Mouse (Mus musculus): Measurements from ENCODE around the gene Lmx1a. TPM values are rescaled to one million over a fixed set of nuclear protein-coding genes. Genes with fewer than 3 reads are reported as not detected.

Gene Lmx1a
- polyA plus RNA-seq, 1 experiment = 0.18 TPM

GRCm38 (mm10) chr1:167660521-167661101, 28.4 kb upstream of the Lmx1a start:
- no peaks in the 10 kb centered on the region for H3K27me3 ChIP-seq (ENCODE audit: control insufficient read depth, insufficient read depth, low read length, poor library complexity, severe bottlenecking)

GRCm38 (mm10) chr1:167661123-167661522, 27.9 kb upstream of the Lmx1a start:
- no peak for TF ChIP-seq POLR2A (IDR thresholded peaks at IDR 0.05; ENCODE audit: insufficient read depth, low read length)
- no peak for TF ChIP-seq CTCF (IDR thresholded peaks at IDR 0.05; ENCODE audit: low read depth, low read length)
- TF ChIP-seq EP300 (IDR thresholded peaks at IDR 0.05; ENCODE audit: insufficient read depth, low read depth, low read length) = no peak
- Histone ChIP-seq H3K4me1 (ENCODE audit: control insufficient read depth, insufficient read depth, low read length) (no peaks in the 10 kb centered on the region), H3K9me3 (replicated peaks; ENCODE audit: control insufficient read depth, insufficient read depth, low read length, poor library complexity, severe bottlenecking) (no peaks in the 10 kb centered on the region), H3K36me3 (ENCODE audit: control insufficient read depth, insufficient read depth, low read length, poor library complexity, severe bottlenecking) (no peaks in the 10 kb centered on the region), H3K9ac (ENCODE audit: low read depth, poor library complexity, severe bottlenecking) (0 out of 2 replicates have a peak overlapping the region, but pooled peaks have one; percentile 4), H3K27ac (ENCODE audit: insufficient read depth, low read length) (no peak overlapping the region), H3K27me3 (ENCODE audit: control insufficient read depth, insufficient read depth, low read length, poor library complexity, severe bottlenecking) (no peaks in the 10 kb centered on the region), H3K4me3 (ENCODE audit: low read depth, low read length) (peak overlapping the region; percentile 3; the same call in 1 of the 2 replicates)

More at GRCm38 (mm10) chr1:167660521-167661101, 28.4 kb upstream of the Lmx1a start:
- Histone ChIP-seq H3K36me3 (ENCODE audit: control insufficient read depth, insufficient read depth, low read length, poor library complexity, severe bottlenecking) (no peaks in the 10 kb centered on the region), H3K9me3 (replicated peaks; ENCODE audit: control insufficient read depth, insufficient read depth, low read length, poor library complexity, severe bottlenecking) (no peaks in the 10 kb centered on the region), H3K4me1 (ENCODE audit: control insufficient read depth, insufficient read depth, low read length) (no peaks in the 10 kb centered on the region), H3K4me3 (ENCODE audit: low read depth, low read length) (peak overlapping the region; percentile 47), H3K9ac (ENCODE audit: low read depth, poor library complexity, severe bottlenecking) (0 out of 2 replicates have a peak overlapping the region, but pooled peaks have one; percentile 4), H3K27ac (ENCODE audit: insufficient read depth, low read length) (no peak overlapping the region)
- TF ChIP-seq POLR2A (IDR thresholded peaks at IDR 0.05; ENCODE audit: insufficient read depth, low read length) = no peak
- no peak for TF ChIP-seq EP300 (IDR thresholded peaks at IDR 0.05; ENCODE audit: insufficient read depth, low read depth, low read length)
- TF ChIP-seq CTCF (IDR thresholded peaks at IDR 0.05; ENCODE audit: low read depth, low read length) = no peak

- no peak overlapping the region for H3K27ac ChIP-seq (ENCODE audit: insufficient read depth, low read length)
- H3K9ac ChIP-seq (ENCODE audit: low read depth, poor library complexity, severe bottlenecking) = no peak overlapping the region
- H3K36me3 ChIP-seq (ENCODE audit: control insufficient read depth, insufficient read depth, low read length, poor library complexity, severe bottlenecking) = no peaks in the 10 kb centered on the region
- H3K9me3 ChIP-seq (replicated peaks; ENCODE audit: control insufficient read depth, insufficient read depth, low read length, poor library complexity, severe bottlenecking) = no peaks in the 10 kb centered on the region
- TF ChIP-seq EP300 (IDR thresholded peaks at IDR 0.05; ENCODE audit: insufficient read depth, low read depth, low read length) = no peak
- no peak for TF ChIP-seq POLR2A (IDR thresholded peaks at IDR 0.05; ENCODE audit: insufficient read depth, low read length)
- H3K4me3 ChIP-seq (ENCODE audit: low read depth, low read length) = no peak overlapping the region
- H3K27me3 ChIP-seq (ENCODE audit: control insufficient read depth, insufficient read depth, low read length, poor library complexity, severe bottlenecking) = no peaks in the 10 kb centered on the region; the same call in 1 of the 2 replicates
- no peaks in the 10 kb centered on the region for H3K4me1 ChIP-seq (ENCODE audit: control insufficient read depth, insufficient read depth, low read length)
Measured at GRCm38 (mm10) chr1:167663136-167663535, 25.9 kb upstream of the Lmx1a start.

GRCm38 (mm10) chr1:167669796-167670195, 19.2 kb upstream of the Lmx1a start:
- H3K27me3 ChIP-seq (ENCODE audit: control insufficient read depth, insufficient read depth, low read length, poor library complexity, severe bottlenecking) = peaks cover 1% of the 10 kb centered on the region; the same call in 1 of the 2 replicates
- H3K9me3 ChIP-seq (replicated peaks; ENCODE audit: control insufficient read depth, insufficient read depth, low read length, poor library complexity, severe bottlenecking) = no peaks in the 10 kb centered on the region
- H3K27ac ChIP-seq (ENCODE audit: insufficient read depth, low read length) = no peak overlapping the region
- TF ChIP-seq CTCF (IDR thresholded peaks at IDR 0.05; ENCODE audit: low read depth, low read length) (peak; percentile 94), EP300 (IDR thresholded peaks at IDR 0.05; ENCODE audit: insufficient read depth, low read depth, low read length) (no peak)
- H3K36me3 ChIP-seq (ENCODE audit: control insufficient read depth, insufficient read depth, low read length, poor library complexity, severe bottlenecking) = no peaks in the 10 kb centered on the region
- H3K4me1 ChIP-seq (ENCODE audit: control insufficient read depth, insufficient read depth, low read length) = no peaks in the 10 kb centered on the region
- H3K9ac ChIP-seq (ENCODE audit: low read depth, poor library complexity, severe bottlenecking) = no peak overlapping the region
- no peak overlapping the region for H3K4me3 ChIP-seq (ENCODE audit: low read depth, low read length)

- Histone ChIP-seq H3K27me3 (ENCODE audit: control insufficient read depth, insufficient read depth, low read length, poor library complexity, severe bottlenecking) (peaks cover 1% of the 10 kb centered on the region; the same call in 1 of the 2 replicates), H3K9ac (ENCODE audit: low read depth, poor library complexity, severe bottlenecking) (no peak overlapping the region), H3K36me3 (ENCODE audit: control insufficient read depth, insufficient read depth, low read length, poor library complexity, severe bottlenecking) (no peaks in the 10 kb centered on the region), H3K27ac (ENCODE audit: insufficient read depth, low read length) (no peak overlapping the region), H3K4me3 (ENCODE audit: low read depth, low read length) (peak overlapping the region; percentile 37), H3K4me1 (ENCODE audit: control insufficient read depth, insufficient read depth, low read length) (no peaks in the 10 kb centered on the region), H3K9me3 (replicated peaks; ENCODE audit: control insufficient read depth, insufficient read depth, low read length, poor library complexity, severe bottlenecking) (no peaks in the 10 kb centered on the region)
- TF ChIP-seq EP300 (IDR thresholded peaks at IDR 0.05; ENCODE audit: insufficient read depth, low read depth, low read length) = no peak
- TF ChIP-seq CTCF (IDR thresholded peaks at IDR 0.05; ENCODE audit: low read depth, low read length) = no peak
- TF ChIP-seq POLR2A (IDR thresholded peaks at IDR 0.05; ENCODE audit: insufficient read depth, low read length) = no peak
Measured at GRCm38 (mm10) chr1:167672433-167672987, 16.5 kb upstream of the Lmx1a start.

- Histone ChIP-seq H3K4me3 (ENCODE audit: low read depth, low read length) (no peak overlapping the region), H3K9me3 (replicated peaks; ENCODE audit: control insufficient read depth, insufficient read depth, low read length, poor library complexity, severe bottlenecking) (no peaks in the 10 kb centered on the region), H3K4me1 (ENCODE audit: control insufficient read depth, insufficient read depth, low read length) (no peaks in the 10 kb centered on the region), H3K27me3 (ENCODE audit: control insufficient read depth, insufficient read depth, low read length, poor library complexity, severe bottlenecking) (no peaks in the 10 kb centered on the region; the same call in 1 of the 2 replicates), H3K9ac (ENCODE audit: low read depth, poor library complexity, severe bottlenecking) (no peak overlapping the region), H3K27ac (ENCODE audit: insufficient read depth, low read length) (no peak overlapping the region), H3K36me3 (ENCODE audit: control insufficient read depth, insufficient read depth, low read length, poor library complexity, severe bottlenecking) (no peaks in the 10 kb centered on the region)
- TF ChIP-seq EP300 (IDR thresholded peaks at IDR 0.05; ENCODE audit: insufficient read depth, low read depth, low read length) (no peak), CTCF (IDR thresholded peaks at IDR 0.05; ENCODE audit: low read depth, low read length) (no peak), POLR2A (IDR thresholded peaks at IDR 0.05; ENCODE audit: insufficient read depth, low read length) (no peak)
Measured at GRCm38 (mm10) chr1:167679061-167679460, 10.0 kb upstream of the Lmx1a start.

All from ES-Bruce4 (cell line).